Mouse (Mus musculus) spleen, postnatal 14 days (tissue): ENCODE measurements around the gene Impg2.

Experiments
- DNase-seq, 2 experiments: peaks; one replicate each; pipeline ENCODE4 v3.0.0; 2021 to 2022; ENCODE audit warnings: low spot score in 2 of 2

The Impg2 gene

GRCm38 (mm10) chr16:56298836-56299235 lies 94.7 kb downstream of the Impg2 start:
- DNase-seq, result no peak

GRCm38 (mm10) chr16:56302996-56303395 lies 98.9 kb downstream of the Impg2 start:
- no peak for DNase-seq

- no peak for DNase-seq
Observed at GRCm38 (mm10) chr16:56304167-56304566, 100.1 kb downstream of the Impg2 start.

GRCm38 (mm10) chr16:56307575-56307974 lies 103.5 kb downstream of the Impg2 start:
- DNase-seq, result no peak

GRCm38 (mm10) chr16:56311291-56311690 lies 107.2 kb downstream of the Impg2 start:
- no peak for DNase-seq
